Mouse (Mus musculus): ENCODE data around the gene Kif26b. TPM values are rescaled to one million over a fixed set of nuclear protein-coding genes. Genes with fewer than 3 reads are reported as not detected.

The Kif26b gene
- total and polyA plus RNA-seq, 3 experiments, result 0.04 to 0.16 TPM; not detected in 1

- Histone ChIP-seq H3K36me3 (replicated peaks) (no peaks in the 10 kb centered on the region), H3K9me3 (replicated peaks) (no peaks in the 10 kb centered on the region), H3K4me3 (ENCODE audit: low read depth, low read length) (no peak overlapping the region), H3K4me1 (ENCODE audit: insufficient read depth, low read depth, low read length) (no peaks in the 10 kb centered on the region), H3K27me3 (ENCODE audit: insufficient read depth, low read length) (peaks cover 16% of the 10 kb centered on the region)
- ATAC-seq (ENCODE audit: extremely low read depth, insufficient number of reproducible peaks, low FRiP score, poor library complexity, severe bottlenecking), result no peak
- TF ChIP-seq CTCF (IDR thresholded peaks at IDR 0.05; ENCODE audit: low read depth, low read length) (no peak), GATA2 (IDR thresholded peaks at IDR 0.05; ENCODE audit: borderline replicate concordance, low read depth, low read length) (no peak)
- DNase-seq (ENCODE audit: low spot score), result no peak
These were observed 44.6 kb downstream of the Kif26b start for GRCm38 (mm10) chr1:178573406-178574032.

- Histone ChIP-seq H3K9me3 (replicated peaks) (no peaks in the 10 kb centered on the region), H3K4me1 (ENCODE audit: insufficient read depth, low read depth, low read length) (no peaks in the 10 kb centered on the region), H3K4me3 (ENCODE audit: low read depth, low read length) (no peak overlapping the region), H3K27me3 (ENCODE audit: insufficient read depth, low read length) (peaks cover 15% of the 10 kb centered on the region), H3K36me3 (replicated peaks) (no peaks in the 10 kb centered on the region)
- TF ChIP-seq CTCF (IDR thresholded peaks at IDR 0.05; ENCODE audit: low read depth, low read length) (no peak), POLR2AphosphoS5 (IDR thresholded peaks at IDR 0.05; ENCODE audit: insufficient replicate concordance, low read depth, low read length) (no peak), TAL1 (conservative IDR thresholded peaks at IDR 0.05; ENCODE audit: low read depth, low read length) (no peak), GATA2 (IDR thresholded peaks at IDR 0.05; ENCODE audit: borderline replicate concordance, low read depth, low read length) (no peak), GATA1 (IDR thresholded peaks at IDR 0.05; ENCODE audit: borderline replicate concordance, low read length) (no peak)
- no peak for ATAC-seq (ENCODE audit: extremely low read depth, insufficient number of reproducible peaks, low FRiP score, poor library complexity, severe bottlenecking)
- DNase-seq (ENCODE audit: low spot score), result no peak
These were observed 46.8 kb downstream of the Kif26b start for GRCm38 (mm10) chr1:178575706-178576105.

GRCm38 (mm10) chr1:178576926-178577325, 48.0 kb downstream of the Kif26b start:
- peaks cover 12% of the 10 kb centered on the region for H3K27me3 ChIP-seq (ENCODE audit: insufficient read depth, low read length)
- DNase-seq (ENCODE audit: low spot score) (no peak), ATAC-seq (ENCODE audit: extremely low read depth, insufficient number of reproducible peaks, low FRiP score, poor library complexity, severe bottlenecking) (no peak)
- no peak for TF ChIP-seq CTCF (IDR thresholded peaks at IDR 0.05; ENCODE audit: low read depth, low read length)
- no peak for TF ChIP-seq GATA1 (IDR thresholded peaks at IDR 0.05; ENCODE audit: borderline replicate concordance, low read length)
- no peak for TF ChIP-seq TAL1 (conservative IDR thresholded peaks at IDR 0.05; ENCODE audit: low read depth, low read length)
- no peak for TF ChIP-seq POLR2AphosphoS5 (IDR thresholded peaks at IDR 0.05; ENCODE audit: insufficient replicate concordance, low read depth, low read length)
- TF ChIP-seq GATA2 (IDR thresholded peaks at IDR 0.05; ENCODE audit: borderline replicate concordance, low read depth, low read length), result no peak
- H3K4me1 ChIP-seq (ENCODE audit: insufficient read depth, low read depth, low read length), result no peaks in the 10 kb centered on the region
- H3K36me3 ChIP-seq (replicated peaks), result no peaks in the 10 kb centered on the region
- H3K4me3 ChIP-seq (ENCODE audit: low read depth, low read length), result no peak overlapping the region
- H3K9me3 ChIP-seq (replicated peaks), result no peaks in the 10 kb centered on the region

GRCm38 (mm10) chr1:178585366-178586020, 56.6 kb downstream of the Kif26b start:
- Histone ChIP-seq H3K4me1 (ENCODE audit: insufficient read depth, low read depth, low read length) (no peaks in the 10 kb centered on the region), H3K27me3 (ENCODE audit: insufficient read depth, low read length) (peaks cover 10% of the 10 kb centered on the region; the same call in 1 of the 2 replicates), H3K4me3 (ENCODE audit: low read depth, low read length) (no peak overlapping the region), H3K9me3 (replicated peaks) (0 out of 2 replicates have a peak, but pooled peaks cover 3% of the 10 kb centered on the region), H3K36me3 (replicated peaks) (no peaks in the 10 kb centered on the region)
- no peak for DNase-seq (ENCODE audit: low spot score)
- ATAC-seq (ENCODE audit: extremely low read depth, insufficient number of reproducible peaks, low FRiP score, poor library complexity, severe bottlenecking), result no peak
- TF ChIP-seq GATA2 (IDR thresholded peaks at IDR 0.05; ENCODE audit: borderline replicate concordance, low read depth, low read length), result no peak
- no peak for TF ChIP-seq CTCF (IDR thresholded peaks at IDR 0.05; ENCODE audit: low read depth, low read length)
- TF ChIP-seq POLR2AphosphoS5 (IDR thresholded peaks at IDR 0.05; ENCODE audit: insufficient replicate concordance, low read depth, low read length), result no peak
- TF ChIP-seq TAL1 (conservative IDR thresholded peaks at IDR 0.05; ENCODE audit: low read depth, low read length), result no peak
- no peak for TF ChIP-seq GATA1 (IDR thresholded peaks at IDR 0.05; ENCODE audit: borderline replicate concordance, low read length)

- Histone ChIP-seq H3K27me3 (ENCODE audit: insufficient read depth, low read length) (peaks cover 15% of the 10 kb centered on the region; the same call in 1 of the 2 replicates), H3K9me3 (replicated peaks) (0 out of 2 replicates have a peak, but pooled peaks cover 3% of the 10 kb centered on the region), H3K36me3 (replicated peaks) (no peaks in the 10 kb centered on the region), H3K4me3 (ENCODE audit: low read depth, low read length) (no peak overlapping the region), H3K4me1 (ENCODE audit: insufficient read depth, low read depth, low read length) (no peaks in the 10 kb centered on the region)
- TF ChIP-seq GATA2 (IDR thresholded peaks at IDR 0.05; ENCODE audit: borderline replicate concordance, low read depth, low read length) (no peak), POLR2AphosphoS5 (IDR thresholded peaks at IDR 0.05; ENCODE audit: insufficient replicate concordance, low read depth, low read length) (no peak), GATA1 (IDR thresholded peaks at IDR 0.05; ENCODE audit: borderline replicate concordance, low read length) (no peak), TAL1 (conservative IDR thresholded peaks at IDR 0.05; ENCODE audit: low read depth, low read length) (no peak), CTCF (IDR thresholded peaks at IDR 0.05; ENCODE audit: low read depth, low read length) (no peak)
- ATAC-seq (ENCODE audit: extremely low read depth, insufficient number of reproducible peaks, low FRiP score, poor library complexity, severe bottlenecking), result no peak
- DNase-seq (ENCODE audit: low spot score), result no peak
These were observed 61.6 kb downstream of the Kif26b start for GRCm38 (mm10) chr1:178590229-178591171.

GRCm38 (mm10) chr1:178597113-178597512, 68.2 kb downstream of the Kif26b start:
- Histone ChIP-seq H3K4me3 (ENCODE audit: low read depth, low read length) (no peak overlapping the region), H3K4me1 (ENCODE audit: insufficient read depth, low read depth, low read length) (no peaks in the 10 kb centered on the region), H3K9me3 (replicated peaks) (no peaks in the 10 kb centered on the region; the same call in 1 of the 2 replicates), H3K36me3 (replicated peaks) (no peaks in the 10 kb centered on the region), H3K27me3 (ENCODE audit: insufficient read depth, low read length) (peaks cover 17% of the 10 kb centered on the region)
- DNase-seq (ENCODE audit: low spot score) (no peak), ATAC-seq (ENCODE audit: extremely low read depth, insufficient number of reproducible peaks, low FRiP score, poor library complexity, severe bottlenecking) (no peak)
- TF ChIP-seq POLR2AphosphoS5 (IDR thresholded peaks at IDR 0.05; ENCODE audit: insufficient replicate concordance, low read depth, low read length) (no peak), CTCF (IDR thresholded peaks at IDR 0.05; ENCODE audit: low read depth, low read length) (no peak), GATA1 (IDR thresholded peaks at IDR 0.05; ENCODE audit: borderline replicate concordance, low read length) (no peak), GATA2 (IDR thresholded peaks at IDR 0.05; ENCODE audit: borderline replicate concordance, low read depth, low read length) (no peak), TAL1 (conservative IDR thresholded peaks at IDR 0.05; ENCODE audit: low read depth, low read length) (no peak)

All from G1E (cell line).